Mouse (Mus musculus) lung, embryonic 16.5 days (tissue): ENCODE measurements around the gene Nwd1. TPM values are rescaled to one million over a fixed set of nuclear protein-coding genes. Genes with fewer than 3 reads are reported as not detected.
"Not testable (repeated sequence)": the region's sequence is repeated elsewhere in the genome, so short reads cannot be mapped to it uniquely, and the experiment has no call there.

Experiments
- ATAC-seq: fragments of 200-750 bp; cut with Nextera tagmentation; 2 replicates; pipeline ENCODE4 v1.8.0; 2017; ENCODE audit warnings: low read depth, mild to moderate bottlenecking, moderate library complexity
- H3K27ac ChIP-seq: fragments of 300-500 bp; sonication (generic); 2 replicates; pipeline ENCODE4 v1.5.1; 2014; ENCODE audit warnings: mild to moderate bottlenecking, control low read depth, low read length
- H3K27me3 ChIP-seq: fragments of 300-500 bp; sonication (generic); 2 replicates; pipeline ENCODE4 v1.6.1; 2014; ENCODE audit warnings: low read depth, low read length, mixed read lengths; ENCODE audit not compliant: control insufficient read depth, insufficient read depth
- H3K36me3 ChIP-seq: fragments of 300-500 bp; sonication (generic); 2 replicates; pipeline ENCODE4 v1.6.1; 2014; ENCODE audit warnings: low read length; ENCODE audit not compliant: control insufficient read depth, insufficient read depth
- H3K4me1 ChIP-seq: fragments of 300-500 bp; sonication (generic); replicated peaks from 2 replicates; pipeline ENCODE4 v1.6.1; 2014; ENCODE audit warnings: low read length, mixed read lengths; ENCODE audit not compliant: control insufficient read depth, insufficient read depth
- H3K4me2 ChIP-seq: fragments of 300-500 bp; sonication (generic); 2 replicates; pipeline ENCODE4 v1.6.1; 2014; ENCODE audit warnings: low read depth, low read length, control low read depth
- H3K4me3 ChIP-seq: fragments of 300-500 bp; sonication (generic); 2 replicates; pipeline ENCODE4 v1.5.1; 2014; ENCODE audit warnings: mild to moderate bottlenecking, low read length, control low read depth
- H3K9ac ChIP-seq: fragments of 300-500 bp; sonication (generic); 2 replicates; pipeline ENCODE4 v1.6.1; 2014; ENCODE audit warnings: low read length, control low read depth
- H3K9me3 ChIP-seq: fragments of 300-500 bp; sonication (generic); 2 replicates; pipeline ENCODE4 v1.6.1; 2016; ENCODE audit warnings: low read length; ENCODE audit not compliant: control insufficient read depth
- WGBS: fragments of 180-500 bp; shearing (Covaris S2); extraction: QIAGEN DNeasy Blood & Tissue Kit; methylation state at CpG from one replicate; pipeline ENCODE4 v1.1.7; 2014; 5-methylcytosine and 5-hydroxymethylcytosine counted together
- polyA plus RNA-seq: library from polyadenylated mRNA; unstranded; fragments of >200 nt; fragmentation: Nextera tagmentation; extraction: Ambion mirVana; gene quantifications from 2 replicates; pipeline ENCODE4 v1.2.1, GENCODE M21; 2015

Gene Nwd1
- polyA plus RNA-seq, 1 experiment from 2014 or later = 0.23 TPM

DNA sequence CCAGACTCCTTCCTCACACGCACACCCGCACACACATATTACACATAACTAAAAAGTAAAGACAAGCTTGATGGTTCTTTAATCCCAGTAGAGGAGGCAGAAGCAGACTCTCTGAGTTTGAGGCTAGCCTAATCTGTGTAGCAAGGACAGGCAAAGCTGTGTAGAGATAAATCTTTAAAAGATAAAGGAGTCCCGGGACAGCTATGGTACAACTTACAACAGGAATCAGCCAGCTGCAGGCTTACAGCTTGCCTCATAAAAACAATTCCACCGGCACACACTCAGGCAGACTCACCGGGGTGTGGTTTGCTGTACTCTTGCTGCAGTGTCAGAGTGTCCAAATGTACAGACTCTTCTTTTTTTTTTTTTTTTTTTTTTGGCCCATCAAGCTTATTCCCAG lies 18.2 kb downstream of the Nwd1 start:
- no peaks in the 10 kb centered on the region for H3K36me3 ChIP-seq
- no peak overlapping the region for H3K4me3 ChIP-seq
- 56% methylated on average over 5 of the region's 5 CpGs for WGBS
- no peak overlapping the region for H3K9ac ChIP-seq
- no peaks in the 10 kb centered on the region for H3K4me1 ChIP-seq
- H3K27ac ChIP-seq = no peak overlapping the region
- H3K9me3 ChIP-seq = no peaks in the 10 kb centered on the region
- no peaks in the 10 kb centered on the region for H3K27me3 ChIP-seq
- no peak for ATAC-seq
- H3K4me2 ChIP-seq = no peak overlapping the region

DNA sequence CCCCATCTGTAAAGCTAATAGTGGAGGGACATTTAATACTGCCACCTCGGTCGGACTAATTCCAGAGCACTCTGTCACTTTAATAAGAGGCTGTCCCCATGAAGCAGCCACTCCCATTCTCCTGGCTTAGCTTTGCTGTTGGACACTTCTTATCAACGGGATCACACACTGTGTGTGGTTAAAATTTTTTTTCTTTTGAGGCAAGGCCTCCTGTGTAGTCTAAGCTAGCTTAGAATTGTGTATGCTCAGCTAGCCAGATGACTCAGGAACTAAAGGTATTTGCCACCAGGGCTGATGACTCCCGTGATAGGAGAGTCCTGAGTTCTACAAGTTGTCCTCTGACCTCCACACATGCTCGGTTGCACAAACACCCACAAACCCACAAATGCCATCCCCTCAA lies 18.9 kb downstream of the Nwd1 start:
- WGBS = 35% methylated on average over 5 of the region's 5 CpGs
- no peak for ATAC-seq

DNA sequence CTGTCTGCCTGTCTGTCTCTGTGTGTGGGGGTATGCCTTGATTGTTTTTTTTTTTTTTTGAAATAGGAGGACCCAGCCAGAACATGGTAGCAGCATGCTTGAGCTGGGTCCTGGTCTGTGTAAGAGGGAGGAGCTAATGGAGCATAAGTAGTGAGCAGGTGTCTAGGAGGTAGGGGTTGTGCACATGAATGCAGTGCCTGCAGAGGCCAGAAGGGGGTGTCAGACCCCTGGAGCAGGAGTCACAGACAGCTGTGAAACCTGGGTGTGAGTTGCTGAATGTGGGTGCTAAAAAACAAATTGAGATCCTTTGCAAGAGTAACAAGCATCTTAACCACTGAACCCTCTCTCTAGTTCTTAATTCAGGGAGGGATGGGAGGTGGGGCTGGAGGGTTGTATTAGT lies 22.4 kb downstream of the Nwd1 start:
- H3K9me3 ChIP-seq = no peaks in the 10 kb centered on the region
- no peak overlapping the region for H3K27ac ChIP-seq
- no peak for ATAC-seq
- no peak overlapping the region for H3K9ac ChIP-seq
- H3K4me2 ChIP-seq = no peak overlapping the region
- H3K36me3 ChIP-seq = no peaks in the 10 kb centered on the region
- no peak overlapping the region for H3K4me3 ChIP-seq
- no peaks in the 10 kb centered on the region for H3K4me1 ChIP-seq
- no peaks in the 10 kb centered on the region for H3K27me3 ChIP-seq

More for the DNA sequence above, 18.9 kb downstream of the Nwd1 start:
- Histone ChIP-seq H3K4me1 (no peaks in the 10 kb centered on the region), H3K27me3 (no peaks in the 10 kb centered on the region), H3K4me2 (no peak overlapping the region), H3K9me3 (no peaks in the 10 kb centered on the region), H3K36me3 (no peaks in the 10 kb centered on the region), H3K9ac (no peak overlapping the region), H3K27ac (no peak overlapping the region), H3K4me3 (no peak overlapping the region)

DNA sequence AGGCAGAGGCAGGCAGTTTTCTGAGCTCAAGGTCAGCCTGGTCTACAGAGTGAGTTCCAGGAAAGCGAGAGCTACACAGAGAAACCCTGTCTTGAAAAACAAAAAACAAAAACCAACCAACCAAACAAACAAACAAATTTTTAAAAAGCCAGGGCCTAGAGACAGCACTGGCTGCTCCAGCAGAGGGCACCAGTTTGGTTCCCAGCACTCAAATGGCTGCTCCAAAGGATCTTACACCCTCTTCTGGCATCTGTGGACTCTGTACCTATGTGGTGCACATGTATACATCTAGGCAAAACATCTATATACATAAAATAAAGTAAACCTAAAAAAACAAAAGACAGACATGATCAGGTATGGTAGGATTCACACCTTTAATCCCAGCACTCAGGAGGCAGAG lies 26.3 kb downstream of the Nwd1 start:
- 75% methylated on average over 1 of the region's 1 CpGs for WGBS

DNA sequence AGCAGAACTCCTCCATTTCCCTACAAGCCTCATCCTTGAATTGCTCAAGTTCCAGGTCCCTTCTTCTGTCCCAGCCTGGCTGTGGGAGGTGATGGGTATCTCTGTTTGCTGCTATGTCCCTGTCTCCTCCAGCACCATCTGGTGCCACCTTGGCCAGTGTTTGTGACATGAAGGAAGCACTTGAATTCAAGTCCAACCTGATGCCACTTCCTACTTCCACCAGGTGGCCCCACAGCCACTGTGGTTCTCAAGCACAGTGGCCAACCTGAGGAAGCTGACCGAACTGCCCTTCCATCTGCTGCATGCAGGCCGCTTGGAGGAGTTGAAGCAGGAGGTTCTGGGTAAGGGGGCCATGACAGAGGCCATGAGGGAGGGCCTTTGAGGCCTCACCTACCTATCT lies 27.7 kb downstream of the Nwd1 start:
- Histone ChIP-seq H3K27me3 (no peaks in the 10 kb centered on the region), H3K4me1 (no peaks in the 10 kb centered on the region), H3K4me2 (no peak overlapping the region), H3K27ac (no peak overlapping the region), H3K9ac (no peak overlapping the region), H3K4me3 (no peak overlapping the region), H3K36me3 (no peaks in the 10 kb centered on the region), H3K9me3 (no peaks in the 10 kb centered on the region)
- 82% methylated on average over 2 of the region's 2 CpGs for WGBS
- no peak for ATAC-seq

More for the DNA sequence above, 26.3 kb downstream of the Nwd1 start:
- no peak for ATAC-seq
- H3K4me2 ChIP-seq = no peak overlapping the region
- no peaks in the 10 kb centered on the region for H3K9me3 ChIP-seq
- H3K27ac ChIP-seq = no peak overlapping the region
- H3K4me3 ChIP-seq = no peak overlapping the region
- H3K27me3 ChIP-seq = no peaks in the 10 kb centered on the region
- no peaks in the 10 kb centered on the region for H3K4me1 ChIP-seq
- H3K9ac ChIP-seq = no peak overlapping the region
- no peaks in the 10 kb centered on the region for H3K36me3 ChIP-seq

DNA sequence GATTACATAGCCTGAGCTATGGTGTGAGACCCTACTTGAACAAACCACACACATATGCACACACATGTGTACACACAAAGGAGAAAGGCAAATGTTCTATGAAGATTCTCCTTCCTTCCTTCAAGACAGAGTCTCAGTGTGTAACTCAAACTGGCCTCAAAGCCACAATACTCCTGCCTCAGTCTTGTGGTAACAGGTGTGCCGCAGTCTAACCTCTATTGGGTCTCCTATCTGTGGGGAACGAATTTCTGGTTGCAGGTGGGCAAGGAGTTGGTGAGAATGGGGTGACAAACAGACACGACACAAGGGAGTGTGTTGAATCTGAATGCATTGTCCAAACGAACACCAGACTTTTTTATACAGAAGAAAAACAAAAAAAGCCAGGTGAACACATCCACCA lies 29.9 kb downstream of the Nwd1 start:
- Histone ChIP-seq H3K27ac (no peak overlapping the region), H3K9ac (no peak overlapping the region), H3K27me3 (no peaks in the 10 kb centered on the region), H3K4me2 (no peak overlapping the region), H3K36me3 (no peaks in the 10 kb centered on the region), H3K9me3 (no peaks in the 10 kb centered on the region), H3K4me1 (no peaks in the 10 kb centered on the region), H3K4me3 (no peak overlapping the region)
- ATAC-seq = no peak
- WGBS = 50% methylated on average over 4 of the region's 4 CpGs

DNA sequence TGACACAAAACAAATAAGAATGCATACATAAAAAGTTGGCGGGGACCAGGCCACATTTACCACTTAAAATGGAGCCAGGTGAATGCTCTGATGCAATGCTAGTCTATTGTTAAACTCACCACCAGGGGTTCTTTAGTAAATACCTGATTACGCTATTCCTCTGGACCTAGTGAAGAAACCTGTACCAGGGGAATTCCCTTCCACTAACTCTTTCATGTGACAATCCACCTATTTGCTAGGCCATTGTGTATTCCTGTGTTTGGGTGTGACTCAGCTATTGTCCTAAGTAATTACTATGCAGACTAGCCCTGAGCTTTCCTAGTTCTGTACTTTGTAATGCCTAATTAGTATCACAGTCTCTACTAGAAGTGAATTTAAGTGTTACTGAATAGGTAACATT lies 30.3 kb downstream of the Nwd1 start:
- not testable (repeated sequence) for H3K4me1 ChIP-seq, H3K4me2 ChIP-seq, H3K9me3 ChIP-seq, H3K27ac ChIP-seq, H3K9ac ChIP-seq, H3K27me3 ChIP-seq, H3K36me3 ChIP-seq, H3K4me3 ChIP-seq, ATAC-seq
- 58% methylated on average over 2 of the region's 2 CpGs for WGBS

DNA sequence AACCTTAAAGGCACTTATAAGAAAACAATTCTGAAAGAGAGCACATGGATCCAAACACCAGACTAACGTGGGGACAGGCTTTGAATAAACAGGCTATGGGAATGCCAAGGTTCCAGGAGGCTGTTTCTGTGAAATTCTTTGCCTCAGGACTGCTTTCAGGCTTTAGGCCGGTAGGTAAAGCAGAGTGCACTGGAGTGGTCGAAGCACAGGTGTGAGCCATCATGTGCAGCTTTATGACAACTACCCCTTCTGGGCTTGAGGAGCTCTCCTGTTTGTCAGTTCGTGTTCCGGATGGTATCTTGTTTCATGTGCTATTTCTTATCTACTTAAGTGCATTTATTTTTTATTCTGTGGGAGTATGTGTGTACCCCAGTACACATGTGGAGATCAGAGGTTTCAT lies 30.8 kb downstream of the Nwd1 start:
- Histone ChIP-seq H3K9ac (no peak overlapping the region), H3K27me3 (no peaks in the 10 kb centered on the region), H3K4me1 (no peaks in the 10 kb centered on the region), H3K9me3 (no peaks in the 10 kb centered on the region), H3K4me3 (no peak overlapping the region), H3K27ac (no peak overlapping the region), H3K36me3 (no peaks in the 10 kb centered on the region), H3K4me2 (no peak overlapping the region)
- WGBS = 29% methylated on average over 5 of the region's 5 CpGs
- no peak for ATAC-seq

DNA sequence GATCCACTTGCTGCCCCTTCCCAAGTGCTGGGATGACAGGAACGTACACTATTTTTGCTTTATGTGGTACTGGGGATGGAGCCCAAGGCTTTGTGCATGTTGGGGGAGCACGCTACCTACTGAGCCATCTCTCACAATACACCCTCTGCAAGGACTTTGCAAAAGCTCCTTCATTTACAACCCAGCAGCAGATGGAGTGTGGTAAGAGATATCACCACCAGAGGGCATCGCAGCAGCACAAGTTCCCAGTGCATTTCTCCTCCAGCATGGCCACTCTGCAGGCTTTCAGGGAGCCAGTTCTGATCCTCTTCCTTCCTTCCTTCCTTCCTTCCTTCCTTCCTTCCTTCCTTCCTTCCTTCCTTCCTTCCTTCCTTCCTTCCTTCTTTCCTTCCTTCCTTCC lies 33.6 kb downstream of the Nwd1 start:
- 14% methylated on average over 3 of the region's 3 CpGs for WGBS
- Histone ChIP-seq H3K9ac (no peak overlapping the region), H3K36me3 (no peaks in the 10 kb centered on the region), H3K4me2 (no peak overlapping the region), H3K27me3 (no peaks in the 10 kb centered on the region), H3K4me1 (no peaks in the 10 kb centered on the region), H3K9me3 (no peaks in the 10 kb centered on the region), H3K27ac (no peak overlapping the region), H3K4me3 (no peak overlapping the region)
- 0 out of 2 replicates have a peak, but pooled peaks have one; percentile 54 for ATAC-seq

DNA sequence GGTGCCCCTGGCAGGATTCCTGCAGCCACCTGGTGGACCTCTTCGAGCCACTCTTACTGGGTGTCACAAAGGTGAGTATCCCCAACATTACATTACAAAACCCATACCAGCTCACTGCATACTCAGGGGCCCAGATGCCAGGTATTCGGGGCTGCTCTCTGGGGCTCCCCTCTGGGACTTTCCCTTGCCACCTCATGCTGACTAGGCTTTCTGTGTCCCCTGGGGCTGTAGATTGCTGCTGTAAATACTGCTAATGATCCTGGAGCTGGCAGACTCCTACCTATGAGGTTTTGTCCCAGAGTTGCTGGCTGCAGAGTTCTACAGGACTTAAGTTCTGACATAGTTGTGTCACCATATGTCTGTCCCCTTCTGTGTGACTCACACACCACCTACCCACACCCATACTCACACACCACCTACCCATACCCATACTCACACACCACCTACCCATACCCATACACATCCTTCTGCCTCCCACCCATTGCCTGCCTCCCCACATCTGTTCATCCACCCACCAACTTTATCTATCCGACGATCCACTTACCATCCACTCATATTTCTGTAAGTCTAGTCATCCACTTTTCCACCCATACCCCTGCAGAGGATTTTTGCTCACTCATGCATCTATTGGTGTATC lies 35.7 kb downstream of the Nwd1 start:
- Histone ChIP-seq H3K9ac (no peak overlapping the region), H3K4me2 (no peak overlapping the region), H3K4me1 (no peaks in the 10 kb centered on the region), H3K27ac (no peak overlapping the region), H3K9me3 (no peaks in the 10 kb centered on the region), H3K36me3 (no peaks in the 10 kb centered on the region), H3K27me3 (no peaks in the 10 kb centered on the region), H3K4me3 (no peak overlapping the region)
- 78% methylated on average over 4 of the region's 4 CpGs for WGBS
- ATAC-seq = no peak
